Mouse (Mus musculus): ENCODE results near the gene Mgat4d. TPM values are rescaled to one million over a fixed set of nuclear protein-coding genes. Genes with fewer than 3 reads are reported as not detected.

Gene Mgat4d
- total and polyA plus RNA-seq, 3 experiments = not detected

GRCm38 (mm10) chr8:83331899-83332697 lies 16.2 kb upstream of the Mgat4d start, which contains the start of gene Elmod2:
Elmod2 (minus strand) TSS chr8:83332486.
- peaks cover 1 to 2% of the 10 kb centered on the region in 2 experiments; a peak in 1 of 4 replicates for H3K27me3 ChIP-seq (ENCODE audit: control insufficient read depth in 1 of 2, insufficient read depth in 2 of 2, low read length in 2 of 2)
- DNase-seq (ENCODE audit: low read depth, low spot score) = peak; percentile 96
- H3K4me1 ChIP-seq (ENCODE audit: control insufficient read depth in 1 of 2, insufficient read depth in 2 of 2, low read length in 2 of 2) = 0 out of 4 replicates have a peak, but pooled peaks cover 0 to 2% of the 10 kb centered on the region in 2 experiments
- peaks cover 1 to 4% of the 10 kb centered on the region in 2 experiments; a peak in 2 of 4 replicates for H3K36me3 ChIP-seq (ENCODE audit: control insufficient read depth in 1 of 2, insufficient read depth in 2 of 2, low read length in 2 of 2)
- no peaks in the 10 kb centered on the region for H3K9me3 ChIP-seq (replicated peaks; ENCODE audit: insufficient read depth, low read length)
- H3K27ac ChIP-seq (ENCODE audit: control insufficient read depth, low read depth, low read length) = peak within 1 kb of the TSS; percentile 64
- peaks cover 5% of the 10 kb centered on the region for H3K79me2 ChIP-seq (ENCODE audit: control insufficient read depth, insufficient read depth, low read length, poor library complexity)
- H3K4me3 ChIP-seq (ENCODE audit: control insufficient read depth in 1 of 2, insufficient read depth in 1 of 2, low read depth in 2 of 2, low read length in 2 of 2) = peak within 1 kb of the TSS; percentile 81 to 88
- peak; percentile 69 for TF ChIP-seq NELFE (IDR thresholded peaks at IDR 0.05; ENCODE audit: low read depth, low read length)
- no peak for TF ChIP-seq ZNF384 (IDR thresholded peaks at IDR 0.05; ENCODE audit: low read depth, low read length)
- peak; percentile 98 for TF ChIP-seq ELF1 (IDR thresholded peaks at IDR 0.05; ENCODE audit: low read depth, low read length)
- TF ChIP-seq TBP (IDR thresholded peaks at IDR 0.05; ENCODE audit: low read depth, low read length) = 0 out of 2 replicates have a peak, but pooled peaks have one; percentile 36
- no peak for TF ChIP-seq KAT2A (conservative IDR thresholded peaks at IDR 0.05; ENCODE audit: low read depth, low read length)
- peak; percentile 94 for TF ChIP-seq SIN3A (IDR thresholded peaks at IDR 0.05; ENCODE audit: low read length)
- peak; percentile 83 for TF ChIP-seq HCFC1 (IDR thresholded peaks at IDR 0.05; ENCODE audit: low read depth, low read length)
- peak; percentile 87 for TF ChIP-seq MXI1 (IDR thresholded peaks at IDR 0.05; ENCODE audit: low read depth, low read length)
- TF ChIP-seq NRF1 (IDR thresholded peaks at IDR 0.05; ENCODE audit: insufficient read depth, low read depth, low read length, poor library complexity, severe bottlenecking) = peak; percentile 52; the same call in 1 of the 2 replicates
- peak; percentile 74 to 80 for TF ChIP-seq POLR2A (IDR thresholded peaks at IDR 0.05; ENCODE audit: control insufficient read depth in 1 of 2, insufficient read depth in 1 of 2, low read depth in 1 of 2, low read length in 2 of 2, poor library complexity in 1 of 2)
- H3K9ac ChIP-seq (ENCODE audit: control insufficient read depth, low read depth, low read length, poor library complexity, severe bottlenecking) = peak within 1 kb of the TSS; percentile 85

- no peak for DNase-seq (ENCODE audit: low read depth, low spot score)
- Histone ChIP-seq H3K27me3 (ENCODE audit: control insufficient read depth in 1 of 2, insufficient read depth in 2 of 2, low read length in 2 of 2) (peaks cover 1 to 2% of the 10 kb centered on the region in 2 experiments; a peak in 1 of 4 replicates), H3K79me2 (ENCODE audit: control insufficient read depth, insufficient read depth, low read length, poor library complexity) (peaks cover 5% of the 10 kb centered on the region), H3K27ac (ENCODE audit: control insufficient read depth, low read depth, low read length) (no peak overlapping the region), H3K36me3 (ENCODE audit: control insufficient read depth in 1 of 2, insufficient read depth in 2 of 2, low read length in 2 of 2) (peaks cover 1 to 4% of the 10 kb centered on the region in 2 experiments; a peak in 2 of 4 replicates), H3K4me3 (ENCODE audit: control insufficient read depth in 1 of 2, insufficient read depth in 1 of 2, low read depth in 2 of 2, low read length in 2 of 2) (peak overlapping the region; percentile 41 to 80), H3K9me3 (replicated peaks; ENCODE audit: insufficient read depth, low read length) (no peaks in the 10 kb centered on the region), H3K9ac (ENCODE audit: control insufficient read depth, low read depth, low read length, poor library complexity, severe bottlenecking) (peak overlapping the region; percentile 58), H3K4me1 (ENCODE audit: control insufficient read depth in 1 of 2, insufficient read depth in 2 of 2, low read length in 2 of 2) (0 out of 4 replicates have a peak, but pooled peaks cover 0 to 2% of the 10 kb centered on the region in 2 experiments)
- TF ChIP-seq JUND (IDR thresholded peaks at IDR 0.05; ENCODE audit: low read depth, low read length) (no peak), KAT2A (conservative IDR thresholded peaks at IDR 0.05; ENCODE audit: low read depth, low read length) (no peak), GABPA (IDR thresholded peaks at IDR 0.05; ENCODE audit: low read depth, low read length) (no peak), ZNF384 (IDR thresholded peaks at IDR 0.05; ENCODE audit: low read depth, low read length) (no peak), ZMIZ1 (IDR thresholded peaks at IDR 0.05; ENCODE audit: low read depth, low read length) (no peak), BHLHE40 (IDR thresholded peaks at IDR 0.05; ENCODE audit: borderline replicate concordance, low read depth, low read length) (no peak), TAL1 (IDR thresholded peaks at IDR 0.05; ENCODE audit: low read length) (no peak), TCF12 (IDR thresholded peaks at IDR 0.05; ENCODE audit: low read depth, low read length) (no peak), POLR2AphosphoS2 (IDR thresholded peaks at IDR 0.05; ENCODE audit: low read length) (no peak), NELFE (IDR thresholded peaks at IDR 0.05; ENCODE audit: low read depth, low read length) (no peak), ELF1 (IDR thresholded peaks at IDR 0.05; ENCODE audit: low read depth, low read length) (no peak), ZKSCAN1 (IDR thresholded peaks at IDR 0.05; ENCODE audit: low read depth, low read length) (no peak), MYB (IDR thresholded peaks at IDR 0.05; ENCODE audit: low read depth, low read length) (no peak), CTCF (IDR thresholded peaks at IDR 0.05 in 2 of 3, conservative IDR thresholded peaks at IDR 0.05 in 1 of 3; ENCODE audit: control insufficient read depth in 1 of 3, insufficient read depth in 1 of 3, low read depth in 2 of 3, low read length in 3 of 3, poor library complexity in 1 of 3, severe bottlenecking in 1 of 3) (no peak), GATA1 (IDR thresholded peaks at IDR 0.05; ENCODE audit: low read depth, low read length) (no peak), RAD21 (IDR thresholded peaks at IDR 0.05; ENCODE audit: low read depth, low read length) (no peak), RCOR1 (IDR thresholded peaks at IDR 0.05; ENCODE audit: low read depth, low read length) (no peak), TBP (IDR thresholded peaks at IDR 0.05; ENCODE audit: low read depth, low read length) (no peak), NRF1 (IDR thresholded peaks at IDR 0.05; ENCODE audit: insufficient read depth, low read depth, low read length, poor library complexity, severe bottlenecking) (no peak)
Observed at GRCm38 (mm10) chr8:83332864-83333263, 15.4 kb upstream of the Mgat4d start.

Measured in MEL (cell line).